Mouse (Mus musculus) lung, embryonic 14.5 days (tissue): ENCODE results near the gene Cox6b2. TPM values are rescaled to one million over a fixed set of nuclear protein-coding genes. Genes with fewer than 3 reads are reported as not detected.

ENCODE experiments used
- ATAC-seq: fragments of 200-750 bp; cut with Nextera tagmentation; 2 replicates; pipeline ENCODE4 v1.8.0; 2017; ENCODE audit warnings: mild to moderate bottlenecking, moderate TSS enrichment, moderate library complexity; ENCODE audit not compliant: insufficient read depth
- DNase-seq: peaks from one replicate; pipeline ENCODE4 v3.0.0-alpha.2; 2015
- H3K27ac ChIP-seq: fragments of 300-500 bp; sonication (generic); 2 replicates; pipeline ENCODE4 v1.5.1; 2014; ENCODE audit warnings: low read depth, mild to moderate bottlenecking, moderate library complexity
- H3K27me3 ChIP-seq: fragments of 300-500 bp; sonication (generic); 2 replicates; pipeline ENCODE4 v1.6.1; 2014; ENCODE audit warnings: low read length, control low read depth; ENCODE audit not compliant: insufficient read depth
- H3K36me3 ChIP-seq: fragments of 300-500 bp; sonication (generic); 2 replicates; pipeline ENCODE4 v1.6.1; 2014; ENCODE audit warnings: control low read depth; ENCODE audit not compliant: insufficient read depth
- H3K4me1 ChIP-seq: fragments of 300-500 bp; sonication (generic); 2 replicates; pipeline ENCODE4 v1.6.1; 2014; ENCODE audit warnings: antibody characterized with exemption, control low read depth; ENCODE audit not compliant: insufficient read depth
- H3K4me2 ChIP-seq: fragments of 300-500 bp; sonication (generic); 2 replicates; pipeline ENCODE4 v1.6.1; 2014; ENCODE audit warnings: mild to moderate bottlenecking
- H3K4me3 ChIP-seq: fragments of 300-500 bp; sonication (generic); 2 replicates; pipeline ENCODE4 v1.5.1; 2014; ENCODE audit warnings: low read depth, low read length
- H3K9ac ChIP-seq: fragments of 300-500 bp; sonication (generic); 2 replicates; pipeline ENCODE4 v1.6.1; 2014
- H3K9me3 ChIP-seq: fragments of 300-500 bp; sonication (generic); 2 replicates; pipeline ENCODE4 v1.6.1; 2016; ENCODE audit warnings: low read depth, low read length, control low read depth
- CTCF ChIP-seq: IDR thresholded peaks from 2 replicates; pipeline ENCODE4 v1.5.1; 2016; ENCODE audit warnings: antibody characterized with exemption, low read depth
- WGBS: fragments of 180-500 bp; shearing (Covaris S2); extraction: QIAGEN DNeasy Blood & Tissue Kit; methylation state at CpG from one replicate; pipeline ENCODE4 v1.1.7; 2014; 5-methylcytosine and 5-hydroxymethylcytosine counted together
- polyA plus RNA-seq: library from polyadenylated mRNA; unstranded; fragments of >200 nt; fragmentation: Nextera tagmentation; extraction: Ambion mirVana; gene quantifications from 2 replicates; pipeline ENCODE4 v1.2.1, GENCODE M21; 2014

Cox6b2 gene
- polyA plus RNA-seq, 1 experiment from 2014 or later: 37.3 TPM

DNA sequence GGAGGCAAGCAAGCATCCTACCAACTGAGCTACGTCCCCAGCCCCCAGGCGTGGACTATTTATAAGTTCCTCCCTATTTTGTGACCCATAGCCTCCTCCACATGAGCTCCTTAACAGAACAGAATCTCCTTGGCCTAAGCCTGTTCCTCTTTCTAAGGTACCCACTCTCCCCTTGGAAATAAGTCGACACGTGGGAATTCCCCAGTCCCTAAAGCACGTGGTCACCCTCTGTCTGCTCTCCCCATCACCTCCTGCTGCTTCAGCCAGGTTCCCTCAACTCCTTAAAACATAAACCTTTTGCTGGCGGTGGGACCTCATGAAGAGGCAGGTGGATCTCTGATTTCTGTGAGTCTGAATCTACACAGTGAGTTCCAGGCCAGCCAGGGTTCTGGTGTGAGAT, 35.9 kb downstream of the Cox6b2 start:
- H3K36me3 ChIP-seq: peaks cover 45% of the 10 kb centered on the region
- no peak overlapping the region for H3K9ac ChIP-seq
- no peaks in the 10 kb centered on the region for H3K9me3 ChIP-seq
- H3K4me2 ChIP-seq: no peak overlapping the region
- WGBS: 56% methylated on average over 6 of the region's 6 CpGs
- no peak overlapping the region for H3K27ac ChIP-seq
- ATAC-seq (no peak), DNase-seq (no peak)
- no peak for TF ChIP-seq CTCF
- H3K27me3 ChIP-seq: no peaks in the 10 kb centered on the region
- no peaks in the 10 kb centered on the region for H3K4me1 ChIP-seq
- H3K4me3 ChIP-seq: no peak overlapping the region

DNA sequence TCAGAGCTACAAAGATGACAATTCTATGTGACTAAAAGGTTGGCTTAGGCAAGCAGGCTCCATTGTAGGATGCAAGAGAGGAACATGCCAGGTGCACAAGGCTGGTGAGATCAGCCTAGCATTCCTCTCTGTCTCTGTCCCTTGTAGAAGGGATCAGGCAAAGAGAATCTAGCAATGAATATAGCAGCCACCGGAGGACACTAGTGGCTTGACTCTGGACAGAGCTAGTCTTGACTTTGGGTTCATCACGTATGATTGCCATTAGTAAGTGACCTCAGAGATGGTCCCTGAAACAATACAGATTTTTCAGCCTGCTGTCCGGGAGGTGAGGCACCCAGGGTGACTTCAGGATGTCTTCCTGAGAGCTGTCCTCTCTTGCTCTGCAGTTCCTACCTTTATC, 40.3 kb downstream of the Cox6b2 start:
- TF ChIP-seq CTCF: no peak
- Histone ChIP-seq H3K27ac (no peak overlapping the region), H3K9me3 (no peaks in the 10 kb centered on the region), H3K27me3 (no peaks in the 10 kb centered on the region), H3K36me3 (peaks cover 82% of the 10 kb centered on the region), H3K9ac (no peak overlapping the region), H3K4me2 (no peak overlapping the region), H3K4me1 (no peaks in the 10 kb centered on the region), H3K4me3 (no peak overlapping the region)
- DNase-seq: no peak
- 87% methylated on average over 3 of the region's 3 CpGs for WGBS
- ATAC-seq: no peak

DNA sequence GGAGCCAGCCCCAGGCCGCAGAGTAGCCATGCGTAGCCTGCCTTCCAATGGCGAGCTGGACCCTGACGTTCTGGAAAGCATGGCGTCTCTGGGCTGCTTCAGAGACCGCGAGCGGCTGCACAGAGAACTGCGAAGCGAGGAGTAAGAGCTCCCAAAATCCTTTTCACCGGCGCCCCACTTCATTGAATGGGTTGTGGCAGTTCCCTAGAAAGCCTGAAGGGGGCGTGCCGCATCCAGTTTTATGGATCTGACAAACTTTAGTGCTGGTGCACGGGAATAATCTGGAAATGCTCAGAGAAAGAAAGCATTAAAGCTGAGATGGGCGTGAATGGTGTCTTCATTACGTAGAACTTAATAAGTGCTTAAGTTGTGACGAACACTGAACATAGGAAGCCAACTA, 47.8 kb downstream of the Cox6b2 start:
- Histone ChIP-seq H3K27me3 (no peaks in the 10 kb centered on the region), H3K36me3 (peaks cover 64% of the 10 kb centered on the region), H3K27ac (no peak overlapping the region), H3K4me1 (no peaks in the 10 kb centered on the region), H3K9me3 (no peaks in the 10 kb centered on the region), H3K4me2 (no peak overlapping the region), H3K9ac (no peak overlapping the region), H3K4me3 (no peak overlapping the region)
- ATAC-seq: no peak
- 50% methylated on average over 18 of the region's 18 CpGs for WGBS
- peak; percentile 51 for DNase-seq
- peak; percentile 56 for TF ChIP-seq CTCF

DNA sequence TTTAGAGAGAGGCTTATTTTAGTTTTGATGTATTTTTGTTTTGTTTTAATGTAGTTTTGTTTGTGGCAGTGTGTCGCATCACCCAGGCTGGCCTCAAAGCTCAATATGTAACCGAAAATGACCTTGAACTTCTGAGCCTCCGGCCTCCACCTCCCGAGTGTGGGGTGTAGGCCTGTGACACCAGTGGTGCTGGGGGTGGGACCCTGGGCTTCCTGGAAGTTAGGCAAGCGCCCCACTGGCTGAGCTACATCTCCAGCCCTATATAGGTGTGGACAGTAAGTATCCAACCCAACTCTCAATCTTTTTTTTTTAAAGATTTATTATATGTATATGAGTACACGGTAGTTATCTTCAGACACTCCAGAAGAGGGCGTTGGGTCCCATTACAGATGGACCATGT, 49.7 kb downstream of the Cox6b2 start:
- H3K9me3 ChIP-seq: no peaks in the 10 kb centered on the region
- no peak for ATAC-seq
- H3K9ac ChIP-seq: no peak overlapping the region
- H3K27ac ChIP-seq: no peak overlapping the region
- H3K4me2 ChIP-seq: no peak overlapping the region
- no peaks in the 10 kb centered on the region for H3K27me3 ChIP-seq
- H3K36me3 ChIP-seq: peaks cover 59% of the 10 kb centered on the region
- 83% methylated on average over 7 of the region's 7 CpGs for WGBS
- TF ChIP-seq CTCF: no peak
- no peaks in the 10 kb centered on the region for H3K4me1 ChIP-seq
- DNase-seq: no peak
- no peak overlapping the region for H3K4me3 ChIP-seq

DNA sequence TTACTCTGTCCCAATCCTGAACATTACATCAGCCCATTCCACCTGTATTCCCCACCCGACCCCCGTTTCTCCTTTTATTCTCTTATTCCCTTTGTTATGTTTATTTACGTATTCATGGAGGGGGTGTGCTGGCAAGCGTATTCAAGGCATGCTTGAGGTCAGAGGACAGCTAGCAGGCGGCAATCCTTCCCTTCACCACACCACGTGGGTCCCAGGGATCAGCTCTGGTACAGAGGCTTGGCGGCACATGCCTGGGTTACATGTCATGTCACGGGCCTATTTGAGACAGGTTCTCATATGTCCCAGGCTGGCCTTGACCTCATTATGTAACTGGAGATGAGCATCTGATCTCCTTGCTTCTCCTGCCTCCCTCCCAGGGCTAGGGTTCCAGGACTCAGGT, 50.6 kb downstream of the Cox6b2 start:
- H3K27me3 ChIP-seq: no peaks in the 10 kb centered on the region
- H3K36me3 ChIP-seq: peaks cover 58% of the 10 kb centered on the region
- H3K4me1 ChIP-seq: no peaks in the 10 kb centered on the region
- no peak overlapping the region for H3K9ac ChIP-seq
- H3K27ac ChIP-seq: no peak overlapping the region
- DNase-seq: no peak
- no peak overlapping the region for H3K4me3 ChIP-seq
- no peaks in the 10 kb centered on the region for H3K9me3 ChIP-seq
- no peak for ATAC-seq
- TF ChIP-seq CTCF: no peak
- 48% methylated on average over 8 of the region's 8 CpGs for WGBS
- no peak overlapping the region for H3K4me2 ChIP-seq

Other genes with a start within 250 kb of the Cox6b2 start
- 6.3 and 15.4 TPM in 2 replicates for gene Tnnt1, start 236.7 kb downstream of the Cox6b2 start, polyA plus RNA-seq
- 5.3 and 47.0 TPM in 2 replicates for gene Tnni3, start 228.9 kb downstream of the Cox6b2 start, polyA plus RNA-seq
- gene Dnaaf3, start 220.6 kb downstream of the Cox6b2 start, polyA plus RNA-seq: 0.87 and 1.2 TPM in 2 replicates
- 3.9 and 4.9 TPM in 2 replicates for gene Syt5, start 205.6 kb downstream of the Cox6b2 start, polyA plus RNA-seq
- not detected in 2 replicates for gene Ptprh, start 149.1 kb downstream of the Cox6b2 start, polyA plus RNA-seq
- gene Tmem86b, start 121.7 kb downstream of the Cox6b2 start, polyA plus RNA-seq: 1.0 and 1.3 TPM in 2 replicates
- 7.6 and 7.8 TPM in 2 replicates for gene Ppp6r1, start 94.1 kb downstream of the Cox6b2 start, polyA plus RNA-seq
- 94.0 and 98.5 TPM in 2 replicates for gene Hspbp1, start 68.0 kb downstream of the Cox6b2 start, polyA plus RNA-seq
- 1.4 and 1.6 TPM in 2 replicates for gene Brsk1, start 62.5 kb downstream of the Cox6b2 start, polyA plus RNA-seq
- gene Tmem150b, start 27.8 kb downstream of the Cox6b2 start, polyA plus RNA-seq: not detected in 2 replicates
- 51.3 and 53.1 TPM in 2 replicates for gene Kmt5c, start 13.0 kb downstream of the Cox6b2 start, polyA plus RNA-seq
- not detected in 2 replicates for gene Fam71e2, start 18.2 kb upstream of the Cox6b2 start, polyA plus RNA-seq
- not detected in 2 replicates for gene Il11, start 29.8 kb upstream of the Cox6b2 start, polyA plus RNA-seq
- gene Tmem190, start 29.8 kb upstream of the Cox6b2 start, polyA plus RNA-seq: not detected in 2 replicates
- gene Tmem238, start 36.6 kb upstream of the Cox6b2 start, polyA plus RNA-seq: 11.6 and 11.7 TPM in 2 replicates
- 294 and 337 TPM in 2 replicates for gene Rpl28, start 39.8 kb upstream of the Cox6b2 start, polyA plus RNA-seq
- gene Ube2s, start 59.5 kb upstream of the Cox6b2 start, polyA plus RNA-seq: 428 and 470 TPM in 2 replicates
- 1.1 and 1.3 TPM in 2 replicates for gene Shisa7, start 91.6 kb upstream of the Cox6b2 start, polyA plus RNA-seq
- gene Isoc2b, start 117.2 kb upstream of the Cox6b2 start, polyA plus RNA-seq: 5.8 and 6.1 TPM in 2 replicates
- 0.88 and 0.91 TPM in 2 replicates for gene Isoc2a, start 124.1 kb upstream of the Cox6b2 start, polyA plus RNA-seq
- not detected in 2 replicates for gene Gm36210, start 153.4 kb upstream of the Cox6b2 start, polyA plus RNA-seq
- 4.2 and 4.3 TPM in 2 replicates for gene Zfp628, start 162.1 kb upstream of the Cox6b2 start, polyA plus RNA-seq
- 1.4 and 2.3 TPM in 2 replicates for gene Nat14, start 168.9 kb upstream of the Cox6b2 start, polyA plus RNA-seq
- gene Ssc5d, start 172.7 kb upstream of the Cox6b2 start, polyA plus RNA-seq: 2.1 and 2.2 TPM in 2 replicates
- gene Sbk2, start 211.3 kb upstream of the Cox6b2 start, polyA plus RNA-seq: 0.13 and 0.46 TPM in 2 replicates
- 0.76 and 0.87 TPM in 2 replicates for gene Sbk3, start 218.1 kb upstream of the Cox6b2 start, polyA plus RNA-seq
- gene Zfp579, start 243.1 kb upstream of the Cox6b2 start, polyA plus RNA-seq: 35.1 and 35.9 TPM in 2 replicates